Mouse (Mus musculus): ENCODE measurements around the gene Pgam2. TPM values are rescaled to one million over a fixed set of nuclear protein-coding genes. Genes with fewer than 3 reads are reported as not detected.
A peak's percentile ranks its signal among the peaks of the same experiment; 100 is the strongest.

The Pgam2 gene
- not detected for total RNA-seq (2018; cell fraction: chromatin; rRNA removed)
- total RNA-seq (2018; cell fraction: cytosol; rRNA removed) = not detected
- total RNA-seq (2018; cell fraction: nucleus; rRNA removed) = not detected
- not detected in 3 replicates for polyA plus RNA-seq (2018)

GRCm38 (mm10) chr11:5803551-5803981, at the start of gene Pgam2:
Pgam2 (minus strand) TSS chr11:5803733.
- 62% methylated on average over 8 of the region's 8 CpGs for WGBS (ENCODE audit: missing documents)
- H3K79me2 ChIP-seq (ENCODE audit: inconsistent target) = no peaks in the 10 kb centered on the region
- no peak within 1 kb of the TSS for H3K27ac ChIP-seq
- peaks cover 24% of the 10 kb centered on the region for H3K36me3 ChIP-seq (ENCODE audit: inconsistent target)
- H3K4me3 ChIP-seq (ENCODE audit: inconsistent target) = no peak within 1 kb of the TSS

- Histone ChIP-seq H3K27ac (no peak overlapping the region), H3K4me3 (ENCODE audit: inconsistent target) (no peak overlapping the region), H3K36me3 (ENCODE audit: inconsistent target) (no peaks in the 10 kb centered on the region), H3K79me2 (ENCODE audit: inconsistent target) (no peaks in the 10 kb centered on the region)
- 60% methylated on average over 1 of the region's 1 CpGs for WGBS (ENCODE audit: missing documents)
These were observed 48.8 kb upstream of the Pgam2 start for GRCm38 (mm10) chr11:5852314-5852713.

DNA sequence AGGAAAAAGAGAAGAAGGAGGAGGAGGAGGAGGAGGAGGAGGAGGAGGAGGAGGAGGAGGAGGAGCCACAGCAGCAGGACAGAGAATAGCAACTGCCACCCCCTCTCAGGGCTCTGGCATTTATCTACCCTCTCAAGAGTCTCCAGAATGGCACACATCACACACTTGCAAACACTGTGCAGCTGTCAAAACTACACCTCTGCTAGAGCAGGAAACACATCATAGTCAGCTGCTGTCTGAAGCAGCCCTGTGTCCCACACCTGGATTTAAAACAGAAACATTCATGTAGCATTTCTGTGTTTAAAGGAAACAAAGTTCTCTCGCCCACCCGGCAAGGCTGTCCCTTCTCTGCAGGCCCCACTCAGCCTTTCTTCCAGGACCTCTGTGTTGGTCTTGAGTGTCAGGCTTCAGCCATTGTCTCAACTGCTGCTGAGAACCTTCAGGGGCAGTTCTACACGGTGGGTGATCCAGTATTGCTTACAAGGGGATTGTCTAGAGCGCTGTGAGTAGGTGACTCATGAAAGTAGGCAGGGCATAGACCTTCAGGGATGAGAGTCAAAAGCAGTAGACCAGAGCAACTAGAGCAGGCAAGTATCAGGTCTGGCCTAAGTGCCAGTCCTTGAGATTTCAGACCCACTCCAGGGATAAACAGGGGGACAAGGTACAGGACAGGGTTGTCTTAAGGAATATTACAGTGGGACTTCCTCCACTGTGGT, 47.6 kb upstream of the Pgam2 start:
- Histone ChIP-seq H3K27ac (no peak overlapping the region), H3K36me3 (ENCODE audit: inconsistent target) (no peaks in the 10 kb centered on the region), H3K4me3 (ENCODE audit: inconsistent target) (no peak overlapping the region), H3K79me2 (ENCODE audit: inconsistent target) (no peaks in the 10 kb centered on the region)
- 69% methylated on average over 4 of the region's 4 CpGs for WGBS (ENCODE audit: missing documents)

- Histone ChIP-seq H3K27ac (no peak overlapping the region), H3K4me3 (ENCODE audit: inconsistent target) (no peak overlapping the region), H3K36me3 (ENCODE audit: inconsistent target) (no peaks in the 10 kb centered on the region), H3K79me2 (ENCODE audit: inconsistent target) (no peaks in the 10 kb centered on the region)
- WGBS (ENCODE audit: missing documents) = 83% methylated on average over 5 of the region's 5 CpGs
These were observed 46.9 kb upstream of the Pgam2 start for GRCm38 (mm10) chr11:5850452-5850851.

- Histone ChIP-seq H3K27ac (no peak overlapping the region), H3K4me3 (ENCODE audit: inconsistent target) (no peak overlapping the region), H3K79me2 (ENCODE audit: inconsistent target) (no peaks in the 10 kb centered on the region), H3K36me3 (ENCODE audit: inconsistent target) (no peaks in the 10 kb centered on the region)
- 44% methylated on average over 2 of the region's 2 CpGs for WGBS (ENCODE audit: missing documents)
These were observed 45.8 kb upstream of the Pgam2 start for GRCm38 (mm10) chr11:5849316-5849715.

GRCm38 (mm10) chr11:5848741-5849140, 45.2 kb upstream of the Pgam2 start:
- Histone ChIP-seq H3K4me3 (ENCODE audit: inconsistent target) (no peak overlapping the region), H3K27ac (no peak overlapping the region), H3K79me2 (ENCODE audit: inconsistent target) (no peaks in the 10 kb centered on the region), H3K36me3 (ENCODE audit: inconsistent target) (no peaks in the 10 kb centered on the region)
- 83% methylated on average over 6 of the region's 6 CpGs for WGBS (ENCODE audit: missing documents)

- no peaks in the 10 kb centered on the region for H3K36me3 ChIP-seq (ENCODE audit: inconsistent target)
- WGBS (ENCODE audit: missing documents) = 43% methylated on average over 7 of the region's 7 CpGs
These were observed 43.3 kb upstream of the Pgam2 start for GRCm38 (mm10) chr11:5846639-5847345.

DNA sequence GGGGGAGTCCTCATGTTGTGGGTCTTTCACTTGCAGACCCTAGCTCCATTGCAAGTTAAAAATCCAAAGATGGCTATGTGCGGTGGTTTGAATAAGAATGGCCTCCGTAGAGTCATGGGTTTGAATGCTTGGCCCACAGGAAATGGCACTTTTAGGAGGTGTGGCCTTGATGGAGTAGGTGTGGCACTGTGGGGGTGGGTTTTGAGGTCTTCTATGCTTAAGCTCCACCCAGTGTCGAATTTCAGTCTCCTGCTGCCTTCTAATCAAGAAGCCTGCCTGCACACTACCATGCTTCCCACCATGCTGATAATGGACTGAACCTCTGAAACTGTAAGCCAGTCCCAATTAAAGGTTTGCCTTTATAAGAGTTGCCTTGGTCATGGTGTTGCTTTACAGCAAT, 39.6 kb upstream of the Pgam2 start:
- H3K27ac ChIP-seq = no peak overlapping the region
- no peaks in the 10 kb centered on the region for H3K79me2 ChIP-seq (ENCODE audit: inconsistent target)
- 91% methylated on average over 3 of the region's 3 CpGs for WGBS (ENCODE audit: missing documents)
- no peak overlapping the region for H3K4me3 ChIP-seq (ENCODE audit: inconsistent target)
- H3K36me3 ChIP-seq (ENCODE audit: inconsistent target) = no peaks in the 10 kb centered on the region

More at GRCm38 (mm10) chr11:5846639-5847345, 43.3 kb upstream of the Pgam2 start:
- no peak overlapping the region for H3K27ac ChIP-seq
- no peaks in the 10 kb centered on the region for H3K79me2 ChIP-seq (ENCODE audit: inconsistent target)
- H3K4me3 ChIP-seq (ENCODE audit: inconsistent target) = no peak overlapping the region

DNA sequence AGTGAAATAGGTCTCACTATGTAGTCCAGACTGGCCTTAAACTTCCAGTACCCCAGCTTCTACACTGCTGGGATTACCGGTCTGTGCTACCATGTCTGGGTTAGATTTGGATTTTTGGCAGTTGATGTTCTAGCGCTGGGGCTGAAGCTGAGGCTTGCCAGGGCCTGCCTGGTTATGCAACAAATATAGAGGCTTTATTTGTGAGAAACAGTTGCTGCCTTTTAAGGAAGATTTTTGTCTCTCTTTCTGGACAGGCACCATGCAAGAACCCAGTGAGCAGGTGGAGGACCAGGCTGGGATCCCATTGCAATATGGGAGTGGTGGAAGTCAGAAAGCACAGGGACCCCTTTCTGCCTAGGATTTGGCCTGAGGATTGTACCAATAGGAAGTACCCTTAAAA, 38.2 kb upstream of the Pgam2 start:
- no peak overlapping the region for H3K4me3 ChIP-seq (ENCODE audit: inconsistent target)
- 93% methylated on average over 2 of the region's 2 CpGs for WGBS (ENCODE audit: missing documents)
- no peaks in the 10 kb centered on the region for H3K79me2 ChIP-seq (ENCODE audit: inconsistent target)
- H3K36me3 ChIP-seq (ENCODE audit: inconsistent target) = no peaks in the 10 kb centered on the region
- no peak overlapping the region for H3K27ac ChIP-seq

DNA sequence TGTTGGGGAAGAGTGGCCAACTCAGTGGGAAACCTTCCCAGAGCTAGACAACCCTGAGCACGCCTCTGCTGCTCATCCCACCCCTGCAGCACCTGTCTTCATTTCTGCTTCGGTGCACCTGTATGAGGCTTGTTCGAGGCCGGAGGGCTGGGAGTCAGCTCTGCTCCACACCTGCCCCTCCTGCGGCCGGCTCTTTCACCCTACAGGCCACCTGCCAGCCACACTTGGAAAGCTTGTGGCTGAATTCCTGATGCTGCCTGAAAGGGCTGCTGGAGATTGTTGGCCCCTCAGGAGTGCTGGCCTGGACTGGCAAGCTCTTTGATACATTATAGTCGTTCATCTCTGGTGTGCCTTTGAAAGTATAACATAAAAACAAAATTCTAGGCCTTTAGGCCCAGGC, 36.8 kb upstream of the Pgam2 start:
- H3K4me3 ChIP-seq (ENCODE audit: inconsistent target) = no peak overlapping the region
- WGBS (ENCODE audit: missing documents) = 96% methylated on average over 7 of the region's 7 CpGs
- H3K27ac ChIP-seq = no peak overlapping the region
- no peaks in the 10 kb centered on the region for H3K36me3 ChIP-seq (ENCODE audit: inconsistent target)
- no peaks in the 10 kb centered on the region for H3K79me2 ChIP-seq (ENCODE audit: inconsistent target)

DNA sequence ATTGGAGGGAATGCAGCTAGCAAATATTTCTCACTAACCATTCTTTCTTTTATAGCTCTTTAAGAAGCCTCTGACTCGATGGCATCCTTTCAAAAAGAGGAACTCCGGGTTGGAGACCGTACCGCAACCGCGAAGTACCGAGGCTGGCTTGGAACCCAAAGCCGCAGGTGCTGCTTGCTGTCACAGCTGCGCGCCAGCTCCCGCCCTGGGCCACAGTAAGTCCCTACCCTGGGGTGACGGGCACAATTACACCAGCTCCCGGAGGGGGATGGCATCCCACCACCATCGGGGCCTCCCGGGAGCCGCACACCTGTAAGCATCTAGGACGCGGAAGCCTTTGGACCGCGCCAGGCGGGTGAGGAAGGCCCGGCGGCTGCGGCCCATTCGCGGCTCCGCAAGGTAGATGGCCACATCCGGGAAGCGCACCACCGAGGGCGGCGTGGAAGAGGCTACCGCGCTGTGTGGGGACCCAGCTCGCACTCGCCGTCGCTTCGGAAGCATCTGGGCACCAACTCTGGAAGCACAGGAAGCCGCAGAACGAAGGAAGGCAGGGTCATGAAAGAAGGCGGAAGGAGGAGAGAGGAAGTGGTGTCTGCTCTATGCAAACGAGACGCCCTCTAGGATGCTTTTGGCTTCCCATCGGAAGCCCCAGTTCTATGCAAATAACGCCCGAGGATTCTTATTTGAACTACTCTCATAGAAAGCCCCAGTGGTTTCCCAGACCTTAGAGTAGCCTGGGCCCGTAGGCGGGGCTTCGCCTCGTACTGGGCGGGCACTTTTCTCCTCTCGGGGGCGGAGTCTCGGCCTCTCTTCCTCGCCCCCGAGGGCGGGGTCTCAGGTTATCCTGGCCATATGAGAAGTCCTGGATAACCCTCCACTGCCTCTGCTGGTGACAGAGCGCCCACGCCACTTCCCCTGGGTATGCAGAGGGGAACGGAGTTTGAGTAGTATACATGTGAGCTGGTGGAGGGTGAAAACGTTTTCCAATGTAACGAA, 34.0 kb upstream of the Pgam2 start, which contains the start of gene Polm:
Gene Polm, minus strand, starts transcription at position 766 of the 996 bp plus-strand sequence.
- under 1% methylated on average over 63 of the region's 63 CpGs for WGBS (ENCODE audit: missing documents)
- H3K4me3 ChIP-seq (ENCODE audit: inconsistent target) = peak within 1 kb of the TSS; percentile 50

DNA sequence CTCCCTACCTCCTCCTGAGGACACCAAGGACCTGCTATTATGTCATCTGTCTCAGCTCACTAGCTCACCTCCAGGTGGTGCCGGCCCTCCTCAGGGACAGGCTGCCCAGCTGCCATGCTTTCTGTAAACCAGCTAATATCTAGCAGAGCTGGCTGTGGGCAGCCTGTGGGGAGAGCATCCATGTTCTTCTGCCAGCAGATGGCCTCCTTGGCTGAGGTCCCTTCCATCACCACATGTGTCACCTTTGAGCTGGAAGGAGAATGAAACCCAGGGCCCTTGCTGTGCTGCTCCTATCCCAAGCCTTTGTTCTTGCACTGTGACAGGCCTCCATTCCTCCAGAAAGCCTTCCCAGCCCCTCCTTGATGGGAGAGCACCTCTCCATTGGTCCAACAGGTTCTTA, 32.6 kb upstream of the Pgam2 start:
- H3K4me3 ChIP-seq (ENCODE audit: inconsistent target) = no peak overlapping the region
- no peaks in the 10 kb centered on the region for H3K79me2 ChIP-seq (ENCODE audit: inconsistent target)
- peaks cover 29% of the 10 kb centered on the region; the same call in 1 of the 2 replicates for H3K36me3 ChIP-seq (ENCODE audit: inconsistent target)
- 100% methylated on average over 1 of the region's 1 CpGs for WGBS (ENCODE audit: missing documents)
- no peak overlapping the region for H3K27ac ChIP-seq

More for the DNA sequence above, 34.0 kb upstream of the Pgam2 start, which contains the start of gene Polm:
- Histone ChIP-seq H3K27ac (peak within 1 kb of the TSS; percentile 57), H3K36me3 (ENCODE audit: inconsistent target) (peaks cover 18% of the 10 kb centered on the region; the same call in 1 of the 2 replicates), H3K79me2 (ENCODE audit: inconsistent target) (no peaks in the 10 kb centered on the region)

GRCm38 (mm10) chr11:5835057-5835456, 31.5 kb upstream of the Pgam2 start:
- WGBS (ENCODE audit: missing documents) = 63% methylated on average over 7 of the region's 7 CpGs
- Histone ChIP-seq H3K4me3 (ENCODE audit: inconsistent target) (no peak overlapping the region), H3K36me3 (ENCODE audit: inconsistent target) (peaks cover 34% of the 10 kb centered on the region; the same call in 1 of the 2 replicates), H3K27ac (no peak overlapping the region), H3K79me2 (ENCODE audit: inconsistent target) (no peaks in the 10 kb centered on the region)

- no peak overlapping the region for H3K4me3 ChIP-seq (ENCODE audit: inconsistent target)
- H3K36me3 ChIP-seq (ENCODE audit: inconsistent target) = peaks cover 35% of the 10 kb centered on the region; the same call in 1 of the 2 replicates
- H3K27ac ChIP-seq = no peak overlapping the region
- WGBS (ENCODE audit: missing documents) = 91% methylated on average over 9 of the region's 9 CpGs
- H3K79me2 ChIP-seq (ENCODE audit: inconsistent target) = no peaks in the 10 kb centered on the region
These were observed 31.0 kb upstream of the Pgam2 start for GRCm38 (mm10) chr11:5834506-5834905.

All from macrophage (primary cell).